Mouse (Mus musculus) subcutaneous adipose tissue, adult 2 months (tissue): ENCODE data around the gene Gm13289. TPM values are rescaled to one million over a fixed set of nuclear protein-coding genes. Genes with fewer than 3 reads are reported as not detected.

ENCODE experiments used
- polyA plus RNA-seq: library from polyadenylated mRNA; depleted of rRNA; stranded (reverse); fragments of >200 nt; gene quantifications from 2 replicates; pipeline ENCODE4 v1.2.3, GENCODE M21; 2012; ENCODE audit warnings: low replicate concordance; rRNA removed

Gm13289 gene
- not detected in 2 replicates for polyA plus RNA-seq

DNA sequence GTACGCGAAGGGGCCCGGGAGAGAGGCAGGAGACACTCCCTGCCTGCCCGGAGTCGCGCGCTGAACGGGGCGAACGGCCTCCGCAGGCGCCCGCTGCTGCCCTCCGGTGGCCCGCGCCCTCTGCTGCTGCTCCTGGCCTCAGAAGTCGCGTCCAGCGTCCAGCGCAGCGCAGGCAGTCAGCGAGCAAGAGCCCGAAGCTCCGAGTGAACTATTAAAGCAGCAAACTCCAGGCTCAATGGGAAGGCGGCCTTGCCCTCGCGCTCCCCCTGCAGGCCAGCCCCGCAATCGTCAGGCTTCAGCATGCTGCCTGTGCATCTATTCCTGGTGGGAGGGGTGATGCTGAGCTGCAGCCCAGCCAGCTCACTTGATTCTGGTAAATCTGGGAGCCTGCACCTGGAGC lies at the start of gene Gm13289:
TSS of gene Gm13289 (plus strand) at position 301 of the 400 bp plus-strand sequence.

DNA sequence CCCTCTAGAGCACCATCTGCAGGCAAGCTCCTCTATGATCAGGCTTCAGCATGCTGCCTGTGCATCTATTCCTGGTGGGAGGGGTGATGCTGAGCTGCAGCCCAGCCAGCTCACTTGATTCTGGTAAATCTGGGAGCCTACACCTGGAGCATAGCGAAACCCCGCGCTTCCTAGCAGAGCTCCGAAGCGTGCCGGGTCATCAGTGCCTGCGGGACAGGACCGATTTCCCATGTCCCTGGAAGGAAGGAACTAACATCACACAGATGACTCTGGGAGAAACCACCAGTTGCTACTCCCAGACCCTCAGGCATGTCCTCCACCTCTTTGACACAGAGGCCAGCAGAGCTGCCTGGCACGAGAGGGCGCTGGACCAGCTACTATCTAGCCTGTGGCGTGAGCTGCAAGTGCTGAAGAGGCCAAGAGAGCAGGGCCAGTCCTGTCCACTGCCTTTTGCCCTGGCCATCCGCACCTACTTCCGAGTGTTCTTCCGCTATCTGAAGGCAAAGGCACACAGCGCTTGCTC lies 21.8 kb upstream of the Gm13289 start, which contains the start of gene Gm13271:
TSS of gene Gm13271 (plus strand) at position 51 of the 523 bp plus-strand sequence.

DNA sequence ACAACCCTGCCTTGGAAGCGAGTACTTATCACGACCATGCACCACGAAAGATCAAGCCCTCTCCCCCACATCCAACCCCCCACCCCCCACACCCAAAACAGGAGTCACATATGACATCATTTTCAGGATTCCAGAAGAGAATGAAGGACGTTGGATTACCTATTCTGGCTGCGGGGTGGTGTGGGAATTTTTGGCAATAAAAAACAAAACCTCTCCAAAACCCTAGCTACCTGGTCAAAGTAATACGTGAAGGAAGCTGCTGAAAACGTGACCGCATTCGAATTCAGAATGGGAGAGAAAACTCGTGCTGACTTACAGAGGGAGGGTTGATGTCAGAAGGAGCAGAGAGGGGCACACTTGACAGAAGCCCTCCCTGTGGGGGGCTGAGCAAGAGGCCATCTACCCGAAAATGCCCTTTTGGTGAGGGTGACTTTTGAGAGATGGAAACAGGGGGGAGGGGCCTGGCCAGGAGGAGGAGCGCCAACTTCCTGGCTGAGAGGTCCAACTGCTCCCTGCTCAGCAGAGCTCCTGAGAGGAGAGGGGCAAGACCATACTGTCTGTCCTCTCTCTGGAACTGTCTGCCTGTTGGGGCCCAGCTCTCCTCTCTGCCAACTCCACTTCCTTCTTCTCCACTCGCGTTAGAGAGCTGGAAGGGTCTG lies 17.0 kb upstream of the Gm13289 start, which contains the start of gene Gm13283:
TSS of gene Gm13283 (plus strand) at position 510 of the 659 bp plus-strand sequence.

DNA sequence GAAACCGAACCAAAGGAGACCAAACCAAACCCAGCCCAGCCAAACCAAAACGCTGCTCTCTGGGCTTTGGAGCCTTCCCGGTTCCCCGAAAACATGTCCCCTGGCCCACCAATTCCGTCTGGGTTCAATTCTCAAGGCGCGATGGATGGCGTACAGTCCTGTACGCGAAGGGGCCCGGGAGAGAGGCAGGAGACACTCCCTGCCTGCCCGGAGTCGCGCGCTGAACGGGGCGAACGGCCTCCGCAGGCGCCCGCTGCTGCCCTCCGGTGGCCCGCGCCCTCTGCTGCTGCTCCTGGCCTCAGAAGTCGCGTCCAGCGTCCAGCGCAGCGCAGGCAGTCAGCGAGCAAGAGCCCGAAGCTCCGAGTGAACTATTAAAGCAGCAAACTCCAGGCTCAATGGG lies 3.2 kb upstream of the Gm13289 start, which contains the start of gene Gm13290:
TSS of gene Gm13290 (plus strand) at position 301 of the 400 bp plus-strand sequence.

DNA sequence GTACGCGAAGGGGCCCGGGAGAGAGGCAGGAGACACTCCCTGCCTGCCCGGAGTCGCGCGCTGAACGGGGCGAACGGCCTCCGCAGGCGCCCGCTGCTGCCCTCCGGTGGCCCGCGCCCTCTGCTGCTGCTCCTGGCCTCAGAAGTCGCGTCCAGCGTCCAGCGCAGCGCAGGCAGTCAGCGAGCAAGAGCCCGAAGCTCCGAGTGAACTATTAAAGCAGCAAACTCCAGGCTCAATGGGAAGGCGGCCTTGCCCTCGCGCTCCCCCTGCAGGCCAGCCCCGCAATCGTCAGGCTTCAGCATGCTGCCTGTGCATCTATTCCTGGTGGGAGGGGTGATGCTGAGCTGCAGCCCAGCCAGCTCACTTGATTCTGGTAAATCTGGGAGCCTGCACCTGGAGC lies 2.8 kb downstream of the Gm13289 start, which contains the start of gene Gm13272:
TSS of gene Gm13272 (plus strand) at position 301 of the 400 bp plus-strand sequence.

DNA sequence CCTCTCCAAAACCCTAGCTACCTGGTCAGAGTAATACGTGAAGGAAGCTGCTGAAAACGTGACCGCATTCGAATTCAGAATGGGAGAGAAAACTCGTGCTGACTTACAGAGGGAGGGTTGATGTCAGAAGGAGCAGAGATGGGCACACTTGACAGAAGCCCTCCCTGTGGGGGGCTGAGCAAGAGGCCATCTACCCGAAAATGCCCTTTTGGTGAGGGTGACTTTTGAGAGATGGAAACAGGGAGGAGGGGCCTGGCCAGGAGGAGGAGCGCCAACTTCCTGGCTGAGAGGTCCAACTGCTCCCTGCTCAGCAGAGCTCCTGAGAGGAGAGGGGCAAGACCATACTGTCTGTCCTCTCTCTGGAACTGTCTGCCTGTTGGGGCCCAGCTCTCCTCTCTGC lies 5.1 kb downstream of the Gm13289 start, which contains the start of gene Ifnz:
TSS of gene Ifnz (plus strand) at position 301 of the 400 bp plus-strand sequence.

DNA sequence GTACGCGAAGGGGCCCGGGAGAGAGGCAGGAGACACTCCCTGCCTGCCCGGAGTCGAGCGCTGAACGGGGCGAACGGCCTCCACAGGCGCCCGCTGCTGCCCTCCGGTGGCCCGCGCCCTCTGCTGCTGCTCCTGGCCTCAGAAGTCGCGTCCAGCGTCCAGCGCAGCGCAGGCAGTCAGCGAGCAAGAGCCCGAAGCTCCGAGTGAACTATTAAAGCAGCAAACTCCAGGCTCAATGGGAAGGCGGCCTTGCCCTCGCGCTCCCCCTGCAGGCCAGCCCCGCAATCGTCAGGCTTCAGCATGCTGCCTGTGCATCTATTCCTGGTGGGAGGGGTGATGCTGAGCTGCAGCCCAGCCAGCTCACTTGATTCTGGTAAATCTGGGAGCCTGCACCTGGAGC lies 8.7 kb downstream of the Gm13289 start, which contains the start of gene Gm13276:
TSS of gene Gm13276 (plus strand) at position 301 of the 400 bp plus-strand sequence.

DNA sequence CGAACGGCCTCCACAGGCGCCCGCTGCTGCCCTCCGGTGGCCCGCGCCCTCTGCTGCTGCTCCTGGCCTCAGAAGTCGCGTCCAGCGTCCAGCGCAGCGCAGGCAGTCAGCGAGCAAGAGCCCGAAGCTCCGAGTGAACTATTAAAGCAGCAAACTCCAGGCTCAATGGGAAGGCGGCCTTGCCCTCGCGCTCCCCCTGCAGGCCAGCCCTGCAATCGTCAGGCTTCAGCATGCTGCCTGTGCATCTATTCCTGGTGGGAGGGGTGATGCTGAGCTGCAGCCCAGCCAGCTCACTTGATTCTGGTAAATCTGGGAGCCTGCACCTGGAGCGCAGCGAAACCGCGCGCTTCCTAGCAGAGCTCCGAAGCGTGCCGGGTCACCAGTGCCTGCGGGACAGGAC lies 11.7 kb downstream of the Gm13289 start, which contains the start of gene Gm13277:
TSS of gene Gm13277 (plus strand) at position 231 of the 400 bp plus-strand sequence.

DNA sequence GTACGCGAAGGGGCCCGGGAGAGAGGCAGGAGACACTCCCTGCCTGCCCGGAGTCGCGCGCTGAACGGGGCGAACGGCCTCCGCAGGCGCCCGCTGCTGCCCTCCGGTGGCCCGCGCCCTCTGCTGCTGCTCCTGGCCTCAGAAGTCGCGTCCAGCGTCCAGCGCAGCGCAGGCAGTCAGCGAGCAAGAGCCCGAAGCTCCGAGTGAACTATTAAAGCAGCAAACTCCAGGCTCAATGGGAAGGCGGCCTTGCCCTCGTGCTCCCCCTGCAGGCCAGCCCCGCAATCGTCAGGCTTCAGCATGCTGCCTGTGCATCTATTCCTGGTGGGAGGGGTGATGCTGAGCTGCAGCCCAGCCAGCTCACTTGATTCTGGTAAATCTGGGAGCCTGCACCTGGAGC lies 14.5 kb downstream of the Gm13289 start, which contains the start of gene Gm13278:
TSS of gene Gm13278 (plus strand) at position 301 of the 400 bp plus-strand sequence.

DNA sequence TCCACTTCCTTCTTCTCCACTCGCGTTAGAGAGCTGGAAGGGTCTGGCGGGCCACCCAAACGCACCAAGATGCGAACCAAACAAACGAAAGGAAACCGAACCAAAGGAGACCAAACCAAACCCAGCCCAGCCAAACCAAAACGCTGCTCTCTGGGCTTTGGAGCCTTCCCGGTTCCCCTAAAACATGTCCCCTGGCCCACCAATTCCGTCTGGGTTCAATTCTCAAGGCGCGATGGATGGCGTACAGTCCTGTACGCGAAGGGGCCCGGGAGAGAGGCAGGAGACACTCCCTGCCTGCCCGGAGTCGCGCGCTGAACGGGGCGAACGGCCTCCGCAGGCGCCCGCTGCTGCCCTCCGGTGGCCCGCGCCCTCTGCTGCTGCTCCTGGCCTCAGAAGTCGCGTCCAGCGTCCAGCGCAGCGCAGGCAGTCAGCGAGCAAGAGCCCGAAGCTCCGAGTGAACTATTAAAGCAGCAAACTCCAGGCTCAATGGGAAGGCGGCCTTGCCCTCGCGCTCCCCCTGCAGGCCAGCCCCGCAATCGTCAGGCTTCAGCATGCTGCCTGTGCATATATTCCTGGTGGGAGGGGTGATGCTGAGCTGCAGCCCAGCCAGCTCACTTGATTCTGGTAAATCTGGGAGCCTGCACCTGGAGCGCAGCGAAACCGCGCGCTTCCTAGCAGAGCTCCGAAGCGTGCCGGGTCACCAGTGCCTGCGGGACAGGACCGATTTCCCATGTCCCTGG lies 17.4 kb downstream of the Gm13289 start, which contains the start of gene Gm13275:
TSS of gene Gm13275 (plus strand) at position 552 of the 740 bp plus-strand sequence.

DNA sequence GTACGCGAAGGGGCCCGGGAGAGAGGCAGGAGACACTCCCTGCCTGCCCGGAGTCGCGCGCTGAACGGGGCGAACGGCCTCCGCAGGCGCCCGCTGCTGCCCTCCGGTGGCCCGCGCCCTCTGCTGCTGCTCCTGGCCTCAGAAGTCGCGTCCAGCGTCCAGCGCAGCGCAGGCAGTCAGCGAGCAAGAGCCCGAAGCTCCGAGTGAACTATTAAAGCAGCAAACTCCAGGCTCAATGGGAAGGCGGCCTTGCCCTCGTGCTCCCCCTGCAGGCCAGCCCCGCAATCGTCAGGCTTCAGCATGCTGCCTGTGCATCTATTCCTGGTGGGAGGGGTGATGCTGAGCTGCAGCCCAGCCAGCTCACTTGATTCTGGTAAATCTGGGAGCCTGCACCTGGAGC lies 20.4 kb downstream of the Gm13289 start, which contains the start of gene Gm13279:
TSS of gene Gm13279 (plus strand) at position 301 of the 400 bp plus-strand sequence.

DNA sequence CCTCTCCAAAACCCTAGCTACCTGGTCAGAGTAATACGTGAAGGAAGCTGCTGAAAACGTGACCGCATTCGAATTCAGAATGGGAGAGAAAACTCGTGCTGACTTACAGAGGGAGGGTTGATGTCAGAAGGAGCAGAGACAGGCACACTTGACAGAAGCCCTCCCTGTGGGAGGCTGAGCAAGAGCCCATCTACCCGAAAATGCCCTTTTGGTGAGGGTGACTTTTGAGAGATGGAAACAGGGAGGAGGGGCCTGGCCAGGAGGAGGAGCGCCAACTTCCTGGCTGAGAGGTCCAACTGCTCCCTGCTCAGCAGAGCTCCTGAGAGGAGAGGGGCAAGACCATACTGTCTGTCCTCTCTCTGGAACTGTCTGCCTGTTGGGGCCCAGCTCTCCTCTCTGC lies 22.6 kb downstream of the Gm13289 start, which contains the start of gene Gm13285:
TSS of gene Gm13285 (plus strand) at position 301 of the 400 bp plus-strand sequence.

DNA sequence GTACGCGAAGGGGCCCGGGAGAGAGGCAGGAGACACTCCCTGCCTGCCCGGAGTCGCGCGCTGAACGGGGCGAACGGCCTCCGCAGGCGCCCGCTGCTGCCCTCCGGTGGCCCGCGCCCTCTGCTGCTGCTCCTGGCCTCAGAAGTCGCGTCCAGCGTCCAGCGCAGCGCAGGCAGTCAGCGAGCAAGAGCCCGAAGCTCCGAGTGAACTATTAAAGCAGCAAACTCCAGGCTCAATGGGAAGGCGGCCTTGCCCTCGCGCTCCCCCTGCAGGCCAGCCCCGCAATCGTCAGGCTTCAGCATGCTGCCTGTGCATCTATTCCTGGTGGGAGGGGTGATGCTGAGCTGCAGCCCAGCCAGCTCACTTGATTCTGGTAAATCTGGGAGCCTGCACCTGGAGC lies 26.2 kb downstream of the Gm13289 start, which contains the start of gene Gm13287:
TSS of gene Gm13287 (plus strand) at position 301 of the 400 bp plus-strand sequence.

DNA sequence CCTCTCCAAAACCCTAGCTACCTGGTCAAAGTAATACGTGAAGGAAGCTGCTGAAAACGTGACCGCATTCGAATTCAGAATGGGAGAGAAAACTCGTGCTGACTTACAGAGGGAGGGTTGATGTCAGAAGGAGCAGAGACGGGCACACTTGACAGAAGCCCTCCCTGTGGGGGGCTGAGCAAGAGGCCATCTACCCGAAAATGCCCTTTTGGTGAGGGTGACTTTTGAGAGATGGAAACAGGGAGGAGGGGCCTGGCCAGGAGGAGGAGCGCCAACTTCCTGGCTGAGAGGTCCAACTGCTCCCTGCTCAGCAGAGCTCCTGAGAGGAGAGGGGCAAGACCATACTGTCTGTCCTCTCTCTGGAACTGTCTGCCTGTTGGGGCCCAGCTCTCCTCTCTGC lies 28.5 kb downstream of the Gm13289 start, which contains the start of gene Gm13288:
TSS of gene Gm13288 (plus strand) at position 301 of the 400 bp plus-strand sequence.

DNA sequence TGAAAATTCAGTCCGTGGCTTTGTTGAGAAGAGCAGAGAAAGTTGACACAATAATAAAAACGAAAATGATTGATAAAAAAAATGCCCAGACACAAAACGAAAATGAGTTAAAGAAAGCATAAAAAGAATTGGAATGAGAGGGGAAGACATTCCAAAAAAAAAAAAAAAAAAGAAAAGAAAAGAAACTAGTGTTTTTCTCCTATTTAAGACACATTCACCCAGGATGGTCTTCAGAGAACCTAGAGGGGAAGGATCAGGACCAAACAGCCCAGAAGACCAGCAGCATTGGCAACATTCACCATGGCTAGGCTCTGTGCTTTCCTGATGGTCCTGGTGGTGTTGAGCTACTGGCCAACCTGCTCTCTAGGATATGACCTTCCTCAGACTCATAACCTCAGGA lies 39.2 kb downstream of the Gm13289 start, which contains the start of gene Ifna7:
TSS of gene Ifna7 (plus strand) at position 301 of the 400 bp plus-strand sequence.

DNA sequence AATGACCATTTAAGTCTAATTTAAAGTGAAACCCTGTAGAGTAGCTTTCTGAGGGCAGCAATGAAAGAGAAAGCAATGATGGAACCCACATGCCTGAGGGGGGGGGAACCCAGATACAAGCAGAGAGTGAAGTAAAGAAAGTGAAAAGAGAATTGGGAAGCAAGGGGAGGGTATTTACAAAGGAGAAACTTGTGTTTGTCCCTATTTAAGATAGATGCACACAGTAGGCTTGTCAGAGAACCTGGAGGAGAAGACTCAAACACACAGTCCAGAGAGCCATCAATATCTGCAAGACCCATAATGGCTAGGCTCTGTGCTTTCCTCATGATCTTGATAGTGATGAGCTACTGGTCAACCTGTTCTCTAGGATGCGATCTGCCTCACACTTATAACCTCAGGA lies 42.9 kb downstream of the Gm13289 start, which contains the start of gene Ifna11:
TSS of gene Ifna11 (plus strand) at position 301 of the 400 bp plus-strand sequence.

Other genes with a start within 250 kb of the Gm13289 start
- not detected in 2 replicates for gene Ifna15, start 218.7 kb upstream of the Gm13289 start, polyA plus RNA-seq
- not detected in 2 replicates for gene Ifna14, start 205.1 kb upstream of the Gm13289 start, polyA plus RNA-seq
- gene Ifna9, start 184.5 kb upstream of the Gm13289 start, polyA plus RNA-seq = not detected in 2 replicates
- gene Ifna12, start 173.5 kb upstream of the Gm13289 start, polyA plus RNA-seq = not detected in 2 replicates
- gene C87499, start 142.5 kb upstream of the Gm13289 start, polyA plus RNA-seq = not detected in 2 replicates
- gene Ifna13, start 132.5 kb upstream of the Gm13289 start, polyA plus RNA-seq = not detected in 2 replicates
- gene Ifna16, start 100.0 kb upstream of the Gm13289 start, polyA plus RNA-seq = not detected in 2 replicates
- gene Ifna2, start 93.0 kb upstream of the Gm13289 start, polyA plus RNA-seq = not detected in 2 replicates
- not detected in 2 replicates for gene Ifnab, start 85.6 kb upstream of the Gm13289 start, polyA plus RNA-seq
- gene Gm26566, start 55.1 kb upstream of the Gm13289 start, polyA plus RNA-seq = 0.23 and 0.35 TPM in 2 replicates
- gene Klhl9, start 54.5 kb upstream of the Gm13289 start, polyA plus RNA-seq = 16.0 and 29.7 TPM in 2 replicates
- gene Gm13271, start 22.1 kb upstream of the Gm13289 start, polyA plus RNA-seq = not detected in 2 replicates
- not detected in 2 replicates for gene Gm13283, start 16.8 kb upstream of the Gm13289 start, polyA plus RNA-seq
- not detected in 2 replicates for gene Gm13290, start 3.1 kb upstream of the Gm13289 start, polyA plus RNA-seq
- not detected in 2 replicates for gene Gm13272, start 2.9 kb downstream of the Gm13289 start, polyA plus RNA-seq
- 0.08 TPM in 1 of 2 replicates, not detected in the other for gene Ifnz, start 5.2 kb downstream of the Gm13289 start, polyA plus RNA-seq
- not detected in 2 replicates for gene Gm13276, start 8.8 kb downstream of the Gm13289 start, polyA plus RNA-seq
- gene Gm13277, start 11.7 kb downstream of the Gm13289 start, polyA plus RNA-seq = not detected in 2 replicates
- not detected in 2 replicates for gene Gm13278, start 14.6 kb downstream of the Gm13289 start, polyA plus RNA-seq
- not detected in 2 replicates for gene Gm13275, start 17.6 kb downstream of the Gm13289 start, polyA plus RNA-seq
- gene Gm13279, start 20.5 kb downstream of the Gm13289 start, polyA plus RNA-seq = not detected in 2 replicates
- not detected in 2 replicates for gene Gm13285, start 22.7 kb downstream of the Gm13289 start, polyA plus RNA-seq
- not detected in 2 replicates for gene Gm13287, start 26.3 kb downstream of the Gm13289 start, polyA plus RNA-seq
- not detected in 2 replicates for gene Gm13288, start 28.6 kb downstream of the Gm13289 start, polyA plus RNA-seq
- gene Ifna7, start 39.3 kb downstream of the Gm13289 start, polyA plus RNA-seq = not detected in 2 replicates
- gene Ifna11, start 43.0 kb downstream of the Gm13289 start, polyA plus RNA-seq = not detected in 2 replicates
- not detected in 2 replicates for gene Ifna6, start 50.5 kb downstream of the Gm13289 start, polyA plus RNA-seq
- gene Ifna5, start 58.6 kb downstream of the Gm13289 start, polyA plus RNA-seq = not detected in 2 replicates
- not detected in 2 replicates for gene Ifna4, start 64.9 kb downstream of the Gm13289 start, polyA plus RNA-seq
- gene Ifna1, start 73.2 kb downstream of the Gm13289 start, polyA plus RNA-seq = not detected in 2 replicates
- gene Ifne, start 103.3 kb downstream of the Gm13289 start, polyA plus RNA-seq = 0.80 TPM in 1 of 2 replicates, not detected in the other